Mouse (Mus musculus): ENCODE data around the gene Selplg. TPM values are rescaled to one million over a fixed set of nuclear protein-coding genes. Genes with fewer than 3 reads are reported as not detected.

The Selplg gene
- 718 and 733 TPM in 2 replicates for total RNA-seq (2015)
- total RNA-seq (2017) = 291 and 312 TPM in 2 replicates

DNA sequence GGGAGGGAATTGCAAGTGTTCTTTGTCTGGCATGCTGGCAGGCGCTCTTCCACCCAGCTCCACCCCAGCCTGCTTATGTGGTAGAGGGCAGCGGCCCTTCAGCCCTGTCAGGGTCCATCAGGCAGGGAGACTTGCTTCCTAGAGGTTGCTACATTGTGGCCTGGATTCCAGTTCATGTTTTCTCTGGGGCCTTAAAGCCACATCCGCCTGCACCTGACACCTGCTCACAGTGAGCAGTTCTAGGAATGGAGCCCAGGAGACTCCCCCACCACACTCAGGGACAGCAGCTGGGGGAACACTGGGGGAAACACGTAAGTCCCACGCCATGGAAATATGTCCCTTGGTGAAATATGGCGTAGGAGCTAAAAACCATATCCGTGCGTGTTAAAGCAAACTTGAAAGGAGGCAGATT, at the start of gene Selplg:
Selplg (minus strand) TSS at position 155 of the 412 bp plus-strand sequence.
- ATAC-seq (ENCODE audit: poor library complexity, severe bottlenecking) = peak; percentile 2; the same call in 1 of the 2 replicates

- ATAC-seq (ENCODE audit: poor library complexity, severe bottlenecking) = no peak
Observed at GRCm38 (mm10) chr5:113881136-113881535, 48.7 kb upstream of the Selplg start.

DNA sequence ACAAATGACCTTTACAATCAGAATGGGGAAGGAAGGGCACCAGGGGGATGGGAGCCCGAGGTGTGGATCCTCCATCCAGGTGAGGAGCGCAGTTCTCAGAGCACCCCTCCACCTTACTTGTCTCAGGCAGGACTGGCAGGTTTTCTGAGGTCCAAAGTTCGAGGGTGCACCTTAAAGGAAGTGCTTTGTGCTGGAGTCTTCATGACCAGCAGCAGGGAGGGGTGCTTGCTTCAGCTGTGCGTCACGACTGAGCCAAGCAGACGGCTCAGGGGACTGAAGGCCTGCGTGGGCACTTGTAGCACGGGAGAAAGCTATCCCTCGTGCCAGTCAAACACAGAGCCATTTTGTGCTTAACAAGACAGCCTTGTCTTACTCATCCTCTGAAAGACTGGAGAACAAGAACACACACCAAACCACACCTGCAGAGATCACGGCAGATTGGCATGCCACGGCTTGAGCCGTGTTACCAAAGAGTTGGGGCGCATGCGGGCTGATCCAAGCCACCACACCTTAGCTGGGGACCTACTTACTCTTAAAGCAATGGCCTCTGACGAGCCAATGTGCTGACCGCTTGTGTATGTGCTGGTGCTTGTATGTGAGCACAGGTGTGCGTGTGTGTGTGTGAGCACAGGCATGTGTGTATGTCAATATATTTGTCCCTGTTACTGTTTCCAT, 46.6 kb upstream of the Selplg start:
- no peak for ATAC-seq (ENCODE audit: poor library complexity, severe bottlenecking)

GRCm38 (mm10) chr5:113877565-113877964, 45.1 kb upstream of the Selplg start:
- no peak for ATAC-seq (ENCODE audit: poor library complexity, severe bottlenecking)

- ATAC-seq (ENCODE audit: poor library complexity, severe bottlenecking) = no peak
Observed at GRCm38 (mm10) chr5:113876176-113876575, 43.7 kb upstream of the Selplg start.

DNA sequence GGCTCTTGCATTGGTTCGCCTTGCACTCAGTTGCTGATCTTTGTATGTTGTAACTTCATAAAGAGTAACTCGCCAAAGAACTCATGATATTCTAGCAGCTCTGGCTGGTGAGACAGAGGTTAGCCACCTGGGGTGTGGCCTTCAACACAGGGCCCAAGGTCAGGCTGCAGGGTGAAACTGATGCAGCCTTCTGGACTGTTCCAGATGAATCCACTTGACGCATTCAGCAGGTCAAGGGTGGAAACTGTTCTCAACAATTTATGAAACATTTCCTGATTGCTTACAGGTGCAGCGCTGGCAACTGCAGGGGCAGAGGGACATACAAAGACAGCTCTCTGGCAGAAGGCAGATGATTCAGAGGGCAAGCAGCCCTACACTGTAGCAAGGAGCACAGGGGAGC, 43.2 kb upstream of the Selplg start:
- ATAC-seq (ENCODE audit: poor library complexity, severe bottlenecking) = no peak

- no peak for ATAC-seq (ENCODE audit: poor library complexity, severe bottlenecking)
Observed at GRCm38 (mm10) chr5:113874063-113875024, 41.9 kb upstream of the Selplg start.

GRCm38 (mm10) chr5:113872936-113873912, 40.8 kb upstream of the Selplg start:
- peak; percentile 56 for ATAC-seq (ENCODE audit: poor library complexity, severe bottlenecking)

DNA sequence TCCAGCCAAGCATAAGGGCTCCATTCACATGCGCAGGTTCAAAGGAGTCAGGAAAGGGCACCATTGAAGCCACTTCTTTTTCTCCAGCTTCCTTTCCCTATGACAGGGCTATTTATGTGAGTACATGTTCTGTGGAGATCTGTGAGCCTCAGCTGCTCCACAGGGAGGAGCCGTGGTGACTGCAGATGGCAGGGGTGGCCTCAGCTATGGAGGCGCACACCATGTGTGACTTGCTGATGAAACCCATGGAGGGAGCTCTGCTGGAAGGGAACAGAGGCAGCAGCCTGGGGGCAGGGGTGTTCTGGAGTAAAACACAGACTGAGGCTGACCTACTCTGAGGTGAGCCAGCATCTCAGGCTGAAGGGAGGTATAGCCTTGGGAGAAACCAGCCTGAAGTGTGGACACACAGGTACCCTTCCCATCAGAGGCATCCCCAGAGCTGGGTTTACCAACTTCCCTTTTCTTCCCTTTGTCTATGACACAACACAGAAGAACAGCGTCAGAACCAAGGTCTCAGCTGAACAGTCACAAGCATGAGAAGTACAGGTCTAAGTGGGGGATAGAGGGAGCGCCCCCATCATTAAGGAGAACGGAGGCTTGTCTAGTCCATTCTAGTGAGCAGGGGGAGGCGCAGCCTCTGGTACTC, 39.6 kb upstream of the Selplg start:
- ATAC-seq (ENCODE audit: poor library complexity, severe bottlenecking) = peak; percentile 79

- no peak for ATAC-seq (ENCODE audit: poor library complexity, severe bottlenecking)
Observed at GRCm38 (mm10) chr5:113870393-113871040, 38.1 kb upstream of the Selplg start.

GRCm38 (mm10) chr5:113869132-113869531, 36.7 kb upstream of the Selplg start:
- peak; percentile 34 for ATAC-seq (ENCODE audit: poor library complexity, severe bottlenecking)

DNA sequence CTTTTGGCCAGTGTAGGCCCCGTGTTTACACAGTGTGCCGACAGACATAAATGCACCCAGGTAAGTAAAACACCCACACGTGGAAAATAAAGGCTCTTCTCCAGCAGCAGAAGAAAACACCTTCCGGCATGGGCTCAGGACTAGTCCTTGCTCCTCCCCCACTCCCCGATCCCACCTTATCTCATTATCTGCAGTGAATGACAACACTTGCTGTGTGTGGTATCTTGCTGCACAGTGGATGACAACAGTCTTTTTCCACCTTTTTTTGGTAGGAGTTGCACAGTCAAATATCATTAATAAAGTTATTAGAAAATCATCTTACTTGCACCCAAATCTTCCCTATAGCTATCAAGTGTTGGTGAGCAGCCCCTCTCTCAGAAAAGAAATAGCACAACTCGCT, 32.5 kb upstream of the Selplg start:
- no peak for ATAC-seq (ENCODE audit: poor library complexity, severe bottlenecking)

DNA sequence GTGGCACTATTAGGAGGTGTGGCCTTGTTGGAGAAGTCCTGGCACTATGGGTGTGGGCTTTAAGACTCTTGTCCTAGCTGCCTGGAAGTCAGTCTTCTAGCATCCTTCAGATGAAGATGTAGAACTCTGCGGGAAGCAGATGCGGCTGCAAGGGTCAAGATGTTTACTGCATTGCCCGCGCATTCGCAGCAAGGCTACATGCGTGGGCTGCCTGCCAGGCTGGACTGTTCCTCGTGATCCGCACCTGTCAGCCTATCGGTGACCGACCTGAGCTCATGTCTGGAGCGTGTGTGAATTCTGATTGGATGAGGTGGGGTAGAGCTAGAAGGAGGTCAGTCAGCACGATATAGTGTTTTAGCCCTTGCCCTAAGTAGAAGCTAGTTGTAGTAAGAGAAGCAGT, 31.6 kb upstream of the Selplg start:
- ATAC-seq (ENCODE audit: poor library complexity, severe bottlenecking) = no peak

GRCm38 (mm10) chr5:113862418-113862817, 30.0 kb upstream of the Selplg start:
- no peak for ATAC-seq (ENCODE audit: poor library complexity, severe bottlenecking)

DNA sequence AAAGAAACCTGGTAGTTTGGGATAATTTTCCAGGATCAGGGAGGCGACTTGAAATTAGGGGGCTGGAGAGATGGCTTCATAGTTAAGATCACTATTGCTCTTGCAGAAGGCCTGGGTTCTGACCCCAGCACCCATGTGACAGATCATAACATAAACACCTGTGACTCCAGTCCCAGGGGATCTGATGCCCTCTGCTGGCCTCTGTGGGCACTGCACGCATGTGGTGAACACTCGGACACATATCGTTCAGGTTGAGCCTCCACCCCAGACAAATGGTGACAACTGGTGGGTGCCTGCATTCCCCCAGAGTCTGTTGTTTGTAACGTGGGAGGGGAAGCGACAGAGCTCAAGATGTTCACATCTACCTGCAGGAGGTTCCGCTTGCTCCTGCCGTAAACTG, 28.9 kb upstream of the Selplg start:
- ATAC-seq (ENCODE audit: poor library complexity, severe bottlenecking) = no peak

DNA sequence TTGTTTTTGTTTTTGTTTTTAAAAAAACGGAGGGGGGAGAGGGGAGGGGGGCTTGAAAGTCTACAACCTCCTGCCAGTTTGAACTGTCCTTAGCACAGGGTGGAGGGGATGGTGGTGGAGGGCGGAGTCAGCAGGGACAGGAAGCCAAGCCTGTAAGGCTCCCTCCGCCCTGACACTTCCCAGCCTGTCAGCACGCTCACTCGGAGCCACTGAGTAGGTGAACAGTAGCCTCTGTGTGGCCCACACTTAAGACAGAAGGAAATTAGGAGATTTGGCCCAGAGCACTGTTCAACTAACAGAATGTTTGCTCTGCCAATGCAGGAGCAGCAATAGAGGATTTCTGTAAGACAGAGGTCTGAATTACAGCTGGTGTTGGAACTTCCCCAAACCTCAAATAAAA, 26.5 kb upstream of the Selplg start:
- ATAC-seq (ENCODE audit: poor library complexity, severe bottlenecking) = peak; percentile 79

GRCm38 (mm10) chr5:113858550-113858949, 26.1 kb upstream of the Selplg start:
- ATAC-seq (ENCODE audit: poor library complexity, severe bottlenecking) = no peak

DNA sequence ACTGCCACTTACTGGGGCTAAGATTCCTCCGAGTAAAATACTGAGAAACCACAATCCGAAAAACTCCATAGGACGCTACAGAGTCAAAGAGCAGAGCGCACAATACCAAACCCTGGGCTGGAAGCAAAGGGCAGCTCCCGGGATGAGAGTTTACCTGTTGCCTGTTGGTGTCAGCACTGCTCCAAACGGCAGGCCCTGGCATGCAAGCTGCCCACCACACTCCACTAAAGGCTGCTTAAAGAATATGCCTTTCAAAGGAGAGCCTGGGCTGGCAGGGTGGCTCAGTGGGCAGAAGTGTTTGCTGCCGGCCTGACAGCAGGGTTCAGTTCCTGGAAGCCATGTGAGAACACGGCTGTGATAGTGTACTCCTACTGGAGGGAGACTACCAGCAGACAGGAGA, 25.2 kb upstream of the Selplg start:
- no peak for ATAC-seq (ENCODE audit: poor library complexity, severe bottlenecking)

GRCm38 (mm10) chr5:113856631-113857030, 24.2 kb upstream of the Selplg start:
- no peak for ATAC-seq (ENCODE audit: poor library complexity, severe bottlenecking)

- no peak for ATAC-seq (ENCODE audit: poor library complexity, severe bottlenecking)
Observed at GRCm38 (mm10) chr5:113855696-113856095, 23.3 kb upstream of the Selplg start.
